Mouse (Mus musculus): ENCODE measurements at regions not wholly inside any gene's neighbourhood (a gene's known extent, or its start where the extent isn't known, plus 50 kb on each side); places are given as distances from the start of the nearest gene placed in this dataset.

GRCm38 (mm10) chr19:53476768-53477547 is 52.0 kb upstream of the Dusp5 start:
- no peak overlapping the region for H3K27ac ChIP-seq (replicated peaks; ENCODE audit: low read depth, low read length)
- ATAC-seq (ENCODE audit: low FRiP score, low TSS enrichment) (no peak), DNase-seq (no peak)
- H3K27me3 ChIP-seq (ENCODE audit: control insufficient read depth, insufficient read depth, low read length): no peaks in the 10 kb centered on the region
- H3K9me3 ChIP-seq (ENCODE audit: control insufficient read depth, low read length): no peaks in the 10 kb centered on the region
- H3K4me3 ChIP-seq (replicated peaks; ENCODE audit: low read depth, low read length): no peak overlapping the region
- no peaks in the 10 kb centered on the region for H3K4me1 ChIP-seq (ENCODE audit: control insufficient read depth, insufficient read depth, low read length)
- H3K9ac ChIP-seq (replicated peaks; ENCODE audit: low read length): no peak overlapping the region
- 82% methylated on average over 14 of the region's 14 CpGs for WGBS
- no peaks in the 10 kb centered on the region for H3K36me3 ChIP-seq (ENCODE audit: control insufficient read depth, insufficient read depth, low read length)
- no peak overlapping the region for H3K4me2 ChIP-seq (ENCODE audit: low read length)

- H3K27me3 ChIP-seq (ENCODE audit: control insufficient read depth, insufficient read depth, low read length): no peaks in the 10 kb centered on the region
- no peak overlapping the region for H3K4me2 ChIP-seq (ENCODE audit: low read length)
- H3K9ac ChIP-seq (replicated peaks; ENCODE audit: low read length): no peak overlapping the region
- WGBS: 62% methylated on average over 7 of the region's 7 CpGs
- H3K4me1 ChIP-seq (ENCODE audit: control insufficient read depth, insufficient read depth, low read length): no peaks in the 10 kb centered on the region
- ATAC-seq (ENCODE audit: low FRiP score, low TSS enrichment) (no peak), DNase-seq (no peak)
- no peak overlapping the region for H3K27ac ChIP-seq (replicated peaks; ENCODE audit: low read depth, low read length)
- H3K9me3 ChIP-seq (ENCODE audit: control insufficient read depth, low read length): peaks cover 10% of the 10 kb centered on the region
- H3K4me3 ChIP-seq (replicated peaks; ENCODE audit: low read depth, low read length): no peak overlapping the region
- H3K36me3 ChIP-seq (ENCODE audit: control insufficient read depth, insufficient read depth, low read length): no peaks in the 10 kb centered on the region
Measured at GRCm38 (mm10) chr19:53469256-53469655, 59.7 kb upstream of the Dusp5 start.

GRCm38 (mm10) chr19:53464681-53465080 is 64.2 kb upstream of the Dusp5 start:
- DNase-seq (no peak), ATAC-seq (ENCODE audit: low FRiP score, low TSS enrichment) (no peak)
- WGBS: 86% methylated on average over 5 of the region's 5 CpGs
- no peaks in the 10 kb centered on the region for H3K36me3 ChIP-seq (ENCODE audit: control insufficient read depth, insufficient read depth, low read length)
- H3K4me1 ChIP-seq (ENCODE audit: control insufficient read depth, insufficient read depth, low read length): peaks cover 10% of the 10 kb centered on the region
- no peaks in the 10 kb centered on the region for H3K27me3 ChIP-seq (ENCODE audit: control insufficient read depth, insufficient read depth, low read length)
- H3K4me3 ChIP-seq (replicated peaks; ENCODE audit: low read depth, low read length): no peak overlapping the region
- H3K4me2 ChIP-seq (ENCODE audit: low read length): no peak overlapping the region
- no peak overlapping the region for H3K9ac ChIP-seq (replicated peaks; ENCODE audit: low read length)
- no peak overlapping the region for H3K27ac ChIP-seq (replicated peaks; ENCODE audit: low read depth, low read length)
- H3K9me3 ChIP-seq (ENCODE audit: control insufficient read depth, low read length): peaks cover 10% of the 10 kb centered on the region

- Histone ChIP-seq H3K27ac (replicated peaks; ENCODE audit: low read depth, low read length) (no peak overlapping the region), H3K9ac (replicated peaks; ENCODE audit: low read length) (no peak overlapping the region), H3K27me3 (ENCODE audit: control insufficient read depth, insufficient read depth, low read length) (no peaks in the 10 kb centered on the region), H3K36me3 (ENCODE audit: control insufficient read depth, insufficient read depth, low read length) (no peaks in the 10 kb centered on the region), H3K4me3 (replicated peaks; ENCODE audit: low read depth, low read length) (no peak overlapping the region), H3K4me2 (ENCODE audit: low read length) (no peak overlapping the region), H3K4me1 (ENCODE audit: control insufficient read depth, insufficient read depth, low read length) (peaks cover 12% of the 10 kb centered on the region), H3K9me3 (ENCODE audit: control insufficient read depth, low read length) (peaks cover 10% of the 10 kb centered on the region)
- ATAC-seq (ENCODE audit: low FRiP score, low TSS enrichment) (no peak), DNase-seq (no peak)
- 80% methylated on average over 3 of the region's 3 CpGs for WGBS
Measured at GRCm38 (mm10) chr19:53464135-53464534, 64.8 kb upstream of the Dusp5 start.

GRCm38 (mm10) chr19:53461025-53462015 is 67.6 kb upstream of the Dusp5 start:
- Histone ChIP-seq H3K4me2 (ENCODE audit: low read length) (peak overlapping the region; percentile 23; the same call in 1 of the 2 replicates), H3K27ac (replicated peaks; ENCODE audit: low read depth, low read length) (no peak overlapping the region), H3K27me3 (ENCODE audit: control insufficient read depth, insufficient read depth, low read length) (no peaks in the 10 kb centered on the region), H3K4me1 (ENCODE audit: control insufficient read depth, insufficient read depth, low read length) (peaks cover 18% of the 10 kb centered on the region), H3K36me3 (ENCODE audit: control insufficient read depth, insufficient read depth, low read length) (no peaks in the 10 kb centered on the region), H3K9me3 (ENCODE audit: control insufficient read depth, low read length) (peaks cover 3% of the 10 kb centered on the region; the same call in 1 of the 2 replicates), H3K9ac (replicated peaks; ENCODE audit: low read length) (no peak overlapping the region), H3K4me3 (replicated peaks; ENCODE audit: low read depth, low read length) (no peak overlapping the region)
- ATAC-seq (ENCODE audit: low FRiP score, low TSS enrichment) (no peak), DNase-seq (no peak)
- 69% methylated on average over 17 of the region's 17 CpGs for WGBS

- Histone ChIP-seq H3K36me3 (ENCODE audit: control insufficient read depth, insufficient read depth, low read length) (no peaks in the 10 kb centered on the region), H3K9me3 (ENCODE audit: control insufficient read depth, low read length) (no peaks in the 10 kb centered on the region), H3K4me1 (ENCODE audit: control insufficient read depth, insufficient read depth, low read length) (peaks cover 18% of the 10 kb centered on the region), H3K27ac (replicated peaks; ENCODE audit: low read depth, low read length) (no peak overlapping the region), H3K4me3 (replicated peaks; ENCODE audit: low read depth, low read length) (no peak overlapping the region), H3K27me3 (ENCODE audit: control insufficient read depth, insufficient read depth, low read length) (no peaks in the 10 kb centered on the region), H3K4me2 (ENCODE audit: low read length) (peak overlapping the region; percentile 23), H3K9ac (replicated peaks; ENCODE audit: low read length) (no peak overlapping the region)
- ATAC-seq (ENCODE audit: low FRiP score, low TSS enrichment) (no peak), DNase-seq (peak; percentile 45)
- 4% methylated on average over 19 of the region's 19 CpGs for WGBS
Measured at GRCm38 (mm10) chr19:53460312-53461024, 68.4 kb upstream of the Dusp5 start.

GRCm38 (mm10) chr19:53459407-53459788 is 69.0 kb upstream of the Smndc1 start:
- Histone ChIP-seq H3K27me3 (ENCODE audit: control insufficient read depth, insufficient read depth, low read length) (no peaks in the 10 kb centered on the region), H3K4me3 (replicated peaks; ENCODE audit: low read depth, low read length) (no peak overlapping the region), H3K36me3 (ENCODE audit: control insufficient read depth, insufficient read depth, low read length) (no peaks in the 10 kb centered on the region), H3K4me1 (ENCODE audit: control insufficient read depth, insufficient read depth, low read length) (peaks cover 18% of the 10 kb centered on the region), H3K27ac (replicated peaks; ENCODE audit: low read depth, low read length) (peak overlapping the region; percentile 61; the same call in 1 of the 2 replicates), H3K9me3 (ENCODE audit: control insufficient read depth, low read length) (no peaks in the 10 kb centered on the region), H3K9ac (replicated peaks; ENCODE audit: low read length) (0 out of 2 replicates have a peak overlapping the region, but pooled peaks have one; percentile 12), H3K4me2 (ENCODE audit: low read length) (no peak overlapping the region; the same call in 1 of the 2 replicates)
- DNase-seq: peak; percentile 63
- WGBS: 21% methylated on average over 3 of the region's 3 CpGs
- no peak for ATAC-seq (ENCODE audit: low FRiP score, low TSS enrichment)

- peak overlapping the region; percentile 61; the same call in 1 of the 2 replicates for H3K27ac ChIP-seq (replicated peaks; ENCODE audit: low read depth, low read length)
- H3K27me3 ChIP-seq (ENCODE audit: control insufficient read depth, insufficient read depth, low read length): no peaks in the 10 kb centered on the region
- H3K9ac ChIP-seq (replicated peaks; ENCODE audit: low read length): 0 out of 2 replicates have a peak overlapping the region, but pooled peaks have one; percentile 12
- no peak overlapping the region; the same call in 1 of the 2 replicates for H3K4me2 ChIP-seq (ENCODE audit: low read length)
- peaks cover 22% of the 10 kb centered on the region for H3K4me1 ChIP-seq (ENCODE audit: control insufficient read depth, insufficient read depth, low read length)
- no peaks in the 10 kb centered on the region for H3K36me3 ChIP-seq (ENCODE audit: control insufficient read depth, insufficient read depth, low read length)
- H3K9me3 ChIP-seq (ENCODE audit: control insufficient read depth, low read length): no peaks in the 10 kb centered on the region
- H3K4me3 ChIP-seq (replicated peaks; ENCODE audit: low read depth, low read length): no peak overlapping the region
- ATAC-seq (ENCODE audit: low FRiP score, low TSS enrichment): no peak
- WGBS: 39% methylated on average over 10 of the region's 10 CpGs
- no peak for DNase-seq
Measured at GRCm38 (mm10) chr19:53458770-53459406, 68.5 kb upstream of the Smndc1 start.
